Mouse (Mus musculus) forebrain, embryonic 11.5 days (tissue): Measurements from ENCODE around the gene Camk1. TPM values are rescaled to one million over a fixed set of nuclear protein-coding genes. Genes with fewer than 3 reads are reported as not detected.

ENCODE experiments used
- ATAC-seq: fragments of 200-750 bp; cut with Nextera tagmentation; replicated peaks from 2 replicates; pipeline ENCODE4 v1.8.0; 2017; ENCODE audit warnings: moderate TSS enrichment; ENCODE audit not compliant: low FRiP score
- DNase-seq: peaks from one replicate; pipeline ENCODE4 v3.0.0-alpha.2; 2017; ENCODE audit warnings: low spot score
- H3K27ac ChIP-seq: fragments of 300-500 bp; sonication (generic); 2 replicates; pipeline ENCODE4 v1.5.1; 2014; ENCODE audit warnings: low read depth, low read length
- H3K27me3 ChIP-seq: fragments of 300-500 bp; sonication (generic); 2 replicates; pipeline ENCODE4 v1.6.1; 2014; ENCODE audit warnings: mild to moderate bottlenecking, low read length, mixed read lengths; ENCODE audit not compliant: control insufficient read depth, insufficient read depth
- H3K36me3 ChIP-seq: fragments of 300-500 bp; sonication (generic); 2 replicates; pipeline ENCODE4 v1.6.1; 2014; ENCODE audit warnings: mild to moderate bottlenecking, low read length, moderate library complexity, mixed read lengths; ENCODE audit not compliant: control insufficient read depth, insufficient read depth
- H3K4me1 ChIP-seq: fragments of 300-500 bp; sonication (generic); replicated peaks from 2 replicates; pipeline ENCODE4 v1.6.1; 2014; ENCODE audit warnings: low read length, mixed read lengths; ENCODE audit not compliant: control insufficient read depth, insufficient read depth
- H3K4me2 ChIP-seq: fragments of 300-500 bp; sonication (generic); 2 replicates; pipeline ENCODE4 v1.6.1; 2014; ENCODE audit warnings: low read depth, mild to moderate bottlenecking, low read length, moderate library complexity, mixed read lengths; ENCODE audit not compliant: severe bottlenecking
- H3K4me3 ChIP-seq: fragments of 300-500 bp; sonication (generic); 2 replicates; pipeline ENCODE4 v1.5.1; 2014; ENCODE audit warnings: low read depth, low read length
- H3K9ac ChIP-seq: fragments of 300-500 bp; sonication (generic); 2 replicates; pipeline ENCODE4 v1.6.1; 2014; ENCODE audit warnings: low read length
- H3K9me3 ChIP-seq: fragments of 300-500 bp; sonication (generic); 2 replicates; pipeline ENCODE4 v1.6.1; 2016; ENCODE audit warnings: low read length, mixed read lengths; ENCODE audit not compliant: control insufficient read depth
- WGBS: fragments of 180-500 bp; shearing (Covaris S2); extraction: QIAGEN DNeasy Blood & Tissue Kit; methylation state at CpG from one replicate; pipeline ENCODE4 v1.1.7; 2014; 5-methylcytosine and 5-hydroxymethylcytosine counted together
- polyA plus RNA-seq: library from polyadenylated mRNA; unstranded; fragments of >200 nt; fragmentation: Nextera tagmentation; extraction: Ambion mirVana; gene quantifications from 2 replicates; pipeline ENCODE4 v1.2.1, GENCODE M21; 2014

The Camk1 gene
- polyA plus RNA-seq, 1 experiment from 2014 or later, result 47.8 TPM

DNA sequence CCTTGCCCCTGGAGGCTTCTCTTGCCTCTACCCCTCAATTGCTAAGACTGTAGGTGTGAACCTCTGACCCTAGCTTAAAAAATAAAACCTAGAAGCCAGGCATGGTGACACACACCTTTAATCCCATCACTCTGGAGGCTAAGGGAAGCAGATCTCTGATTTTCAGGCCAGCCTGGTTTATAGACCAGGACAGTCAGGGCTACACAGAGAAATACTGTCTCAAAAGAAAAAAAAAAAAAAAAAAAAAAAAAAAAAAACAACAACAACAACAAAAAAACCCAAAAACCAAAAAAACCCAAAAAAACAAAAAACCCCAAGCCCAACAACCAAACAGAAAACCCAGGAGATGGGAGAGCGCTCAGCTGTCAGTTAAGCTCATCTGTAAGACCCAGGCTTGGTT, 23.8 kb upstream of the Camk1 start:
- Histone ChIP-seq H3K9ac (no peak overlapping the region), H3K9me3 (no peaks in the 10 kb centered on the region), H3K27ac (no peak overlapping the region), H3K4me2 (no peak overlapping the region), H3K4me1 (no peaks in the 10 kb centered on the region), H3K4me3 (no peak overlapping the region), H3K36me3 (peaks cover 8% of the 10 kb centered on the region; the same call in 1 of the 2 replicates), H3K27me3 (no peaks in the 10 kb centered on the region)
- no peak for ATAC-seq
- 100% methylated on average over 1 of the region's 1 CpGs for WGBS
- no peak for DNase-seq

DNA sequence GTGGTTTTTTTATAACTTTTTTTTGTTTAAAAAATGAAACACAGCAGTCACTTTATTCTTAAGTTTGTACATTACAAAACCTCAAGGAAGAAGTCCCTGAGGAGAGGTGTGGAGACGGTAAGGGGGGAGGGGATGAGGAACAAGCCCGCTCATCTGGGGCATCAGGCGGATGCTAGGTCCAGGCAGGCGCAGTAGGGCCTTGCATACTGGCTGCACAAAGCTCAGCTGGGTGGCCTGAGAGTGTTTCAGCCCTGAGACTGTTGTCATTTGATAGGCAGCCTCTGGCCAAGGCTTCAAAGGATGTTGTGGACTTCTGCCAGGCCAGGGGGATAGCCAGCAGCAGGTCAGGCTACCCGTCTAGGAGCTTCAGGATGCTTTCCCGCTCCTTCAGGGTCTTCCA, 22.9 kb upstream of the Camk1 start:
- Histone ChIP-seq H3K36me3 (peaks cover 8% of the 10 kb centered on the region; the same call in 1 of the 2 replicates), H3K4me3 (no peak overlapping the region), H3K27ac (no peak overlapping the region), H3K4me2 (no peak overlapping the region), H3K9me3 (no peaks in the 10 kb centered on the region), H3K27me3 (no peaks in the 10 kb centered on the region), H3K4me1 (no peaks in the 10 kb centered on the region), H3K9ac (no peak overlapping the region)
- DNase-seq (no peak), ATAC-seq (no peak)
- WGBS, result 93% methylated on average over 6 of the region's 6 CpGs

DNA sequence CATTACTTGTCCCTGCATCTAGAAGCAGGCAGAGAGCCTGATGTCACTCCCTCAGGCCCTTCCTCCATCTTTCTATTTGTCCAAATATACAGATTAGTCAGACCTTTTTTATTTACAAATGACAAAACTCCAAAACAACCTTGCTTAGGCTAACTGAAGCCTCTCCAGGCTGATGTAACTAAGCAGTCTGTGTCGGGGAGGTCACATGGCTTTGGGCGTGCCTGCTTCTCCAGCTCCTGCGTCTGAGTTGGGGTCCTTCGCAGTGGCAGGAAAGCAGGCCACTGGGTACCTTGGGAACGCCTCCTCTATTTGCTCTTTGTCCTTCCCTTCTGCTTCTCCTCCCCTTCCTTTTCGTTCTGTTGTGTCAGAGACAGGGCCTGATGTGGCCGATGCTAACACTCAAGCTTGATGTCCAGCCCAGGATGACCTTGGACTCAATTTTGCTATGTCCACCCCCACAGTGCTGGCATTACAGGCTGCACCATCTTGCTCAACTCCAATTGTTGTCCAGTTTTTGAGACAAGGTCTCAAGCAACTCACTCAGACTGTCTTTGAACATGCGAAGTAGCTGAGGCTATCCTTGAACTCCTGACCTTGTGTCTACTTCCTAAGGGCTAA, 20.8 kb upstream of the Camk1 start:
- no peaks in the 10 kb centered on the region for H3K27me3 ChIP-seq
- no peaks in the 10 kb centered on the region for H3K9me3 ChIP-seq
- no peak for DNase-seq
- H3K4me3 ChIP-seq, result no peak overlapping the region
- H3K4me2 ChIP-seq, result no peak overlapping the region
- H3K27ac ChIP-seq, result no peak overlapping the region
- ATAC-seq, result no peak
- no peak overlapping the region for H3K9ac ChIP-seq
- peaks cover 5% of the 10 kb centered on the region; the same call in 1 of the 2 replicates for H3K36me3 ChIP-seq
- 71% methylated on average over 8 of the region's 8 CpGs for WGBS
- H3K4me1 ChIP-seq, result no peaks in the 10 kb centered on the region

DNA sequence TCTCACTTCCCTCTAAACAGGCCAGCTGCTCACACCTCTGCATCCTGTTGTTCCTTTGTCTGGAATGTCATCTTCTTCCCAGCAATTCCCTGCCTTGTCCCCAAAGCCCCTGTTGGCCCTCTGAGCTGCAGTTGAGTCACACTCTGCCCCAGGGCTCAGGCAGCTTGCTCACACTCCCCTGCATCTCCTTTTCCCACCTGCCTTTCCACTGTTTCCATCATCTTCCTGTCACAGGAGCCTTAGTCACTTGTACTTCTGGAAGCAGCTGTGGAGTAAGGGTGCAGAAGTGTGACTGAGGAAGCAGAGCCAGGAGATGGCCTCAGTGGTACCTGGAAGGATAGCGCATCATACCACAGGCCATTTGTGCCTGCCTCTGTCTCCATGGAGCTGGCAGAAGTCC, 18.5 kb upstream of the Camk1 start:
- H3K27me3 ChIP-seq, result no peaks in the 10 kb centered on the region
- no peaks in the 10 kb centered on the region for H3K9me3 ChIP-seq
- no peak overlapping the region for H3K27ac ChIP-seq
- no peak overlapping the region for H3K4me2 ChIP-seq
- no peak overlapping the region for H3K4me3 ChIP-seq
- no peak overlapping the region for H3K9ac ChIP-seq
- ATAC-seq (no peak), DNase-seq (no peak)
- no peaks in the 10 kb centered on the region for H3K4me1 ChIP-seq
- 90% methylated on average over 1 of the region's 1 CpGs for WGBS
- H3K36me3 ChIP-seq, result no peaks in the 10 kb centered on the region

DNA sequence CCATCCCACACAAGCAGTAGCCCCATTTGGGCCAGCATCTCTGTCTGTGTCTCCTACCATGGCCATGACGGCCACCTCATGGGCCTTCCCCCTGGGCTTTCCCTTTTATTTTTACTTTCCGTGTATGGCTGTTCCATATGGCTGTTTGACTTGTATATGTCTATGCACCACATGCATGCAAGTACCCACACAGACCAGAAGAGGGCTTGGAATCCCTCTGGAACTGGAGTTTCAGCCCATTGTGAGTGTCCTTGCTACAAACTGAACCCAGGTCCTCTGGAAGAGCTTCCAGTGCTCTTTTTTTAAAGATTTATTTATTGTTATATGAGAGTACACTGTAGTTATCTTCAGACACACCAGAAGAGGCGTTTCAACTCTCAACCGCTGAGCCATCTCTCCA, 17.7 kb upstream of the Camk1 start:
- H3K4me2 ChIP-seq, result no peak overlapping the region
- no peak overlapping the region for H3K4me3 ChIP-seq
- no peak overlapping the region for H3K9ac ChIP-seq
- DNase-seq (no peak), ATAC-seq (no peak)
- 73% methylated on average over 4 of the region's 4 CpGs for WGBS
- H3K9me3 ChIP-seq, result no peaks in the 10 kb centered on the region
- no peaks in the 10 kb centered on the region for H3K4me1 ChIP-seq
- no peaks in the 10 kb centered on the region for H3K36me3 ChIP-seq
- H3K27ac ChIP-seq, result no peak overlapping the region
- no peaks in the 10 kb centered on the region for H3K27me3 ChIP-seq

DNA sequence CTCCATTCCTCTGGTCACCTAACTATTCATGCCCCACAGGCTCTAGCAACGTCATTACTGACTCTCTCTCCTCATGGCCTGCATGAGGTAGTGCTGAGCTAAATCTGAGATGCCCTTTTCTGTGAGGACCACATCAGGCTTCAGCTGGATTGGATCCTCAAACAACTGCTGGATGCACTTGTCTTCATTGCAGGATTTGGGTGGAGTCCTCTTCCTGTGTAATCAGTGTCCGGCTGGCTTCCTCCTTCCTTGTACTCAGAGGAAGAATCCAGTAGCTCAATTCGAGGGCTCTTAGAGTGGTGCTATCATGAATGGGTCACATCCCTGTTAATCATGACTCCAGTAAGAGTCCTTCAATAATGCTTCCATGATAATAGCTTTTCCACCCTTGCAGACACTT, 9.9 kb upstream of the Camk1 start:
- ATAC-seq, result no peak
- WGBS, result 82% methylated on average over 3 of the region's 3 CpGs
- no peaks in the 10 kb centered on the region for H3K9me3 ChIP-seq
- H3K27ac ChIP-seq, result no peak overlapping the region
- H3K36me3 ChIP-seq, result no peaks in the 10 kb centered on the region
- H3K27me3 ChIP-seq, result no peaks in the 10 kb centered on the region
- no peak for DNase-seq
- no peaks in the 10 kb centered on the region for H3K4me1 ChIP-seq
- H3K4me2 ChIP-seq, result no peak overlapping the region
- H3K4me3 ChIP-seq, result no peak overlapping the region
- H3K9ac ChIP-seq, result no peak overlapping the region

DNA sequence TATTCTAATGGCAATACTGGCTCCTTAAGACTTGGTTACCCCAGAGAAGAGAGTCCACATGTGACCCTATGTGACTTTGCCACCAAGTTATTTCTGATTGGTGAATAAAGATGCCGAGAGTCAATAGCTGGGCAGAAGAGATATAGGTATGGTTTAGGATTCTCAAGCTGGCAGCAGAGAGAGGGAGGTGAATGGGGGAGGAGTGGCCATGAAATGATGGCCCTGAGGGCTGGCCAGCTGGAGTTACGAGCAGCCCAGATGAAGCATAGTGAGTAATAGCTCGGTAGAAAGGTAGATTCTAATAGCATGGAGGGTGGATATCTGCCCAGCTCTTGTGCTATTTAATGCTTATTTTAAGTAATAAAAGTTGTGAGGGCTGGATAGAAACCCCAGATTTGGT, 9.0 kb upstream of the Camk1 start:
- Histone ChIP-seq H3K9me3 (no peaks in the 10 kb centered on the region), H3K27ac (no peak overlapping the region), H3K4me1 (no peaks in the 10 kb centered on the region), H3K4me2 (no peak overlapping the region), H3K36me3 (no peaks in the 10 kb centered on the region), H3K27me3 (no peaks in the 10 kb centered on the region), H3K4me3 (no peak overlapping the region), H3K9ac (no peak overlapping the region)
- DNase-seq (no peak), ATAC-seq (no peak)
- 73% methylated on average over 3 of the region's 3 CpGs for WGBS

DNA sequence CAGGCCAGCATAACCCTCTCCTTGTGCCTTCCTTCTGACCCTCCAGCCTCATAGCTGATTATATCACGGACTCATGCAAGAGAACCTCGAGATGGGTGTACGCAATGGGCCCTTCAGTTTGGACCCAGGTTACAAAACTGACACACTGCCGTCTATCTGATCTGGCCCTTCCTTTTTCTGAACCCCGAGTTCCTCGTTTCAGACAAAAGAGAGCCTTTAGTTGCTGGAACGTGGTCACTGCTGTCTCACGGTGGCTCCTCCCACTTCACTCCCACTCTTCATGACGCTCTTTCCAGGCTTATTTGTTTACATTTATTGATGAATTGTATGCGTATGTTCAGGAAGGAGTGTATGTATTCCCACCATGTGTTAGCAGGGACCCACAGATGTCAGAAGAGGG, 7.9 kb upstream of the Camk1 start:
- Histone ChIP-seq H3K4me2 (no peak overlapping the region), H3K27me3 (no peaks in the 10 kb centered on the region), H3K27ac (no peak overlapping the region), H3K9ac (no peak overlapping the region), H3K36me3 (no peaks in the 10 kb centered on the region), H3K9me3 (no peaks in the 10 kb centered on the region), H3K4me1 (no peaks in the 10 kb centered on the region), H3K4me3 (no peak overlapping the region)
- 65% methylated on average over 10 of the region's 10 CpGs for WGBS
- DNase-seq, result no peak
- ATAC-seq, result no peak

DNA sequence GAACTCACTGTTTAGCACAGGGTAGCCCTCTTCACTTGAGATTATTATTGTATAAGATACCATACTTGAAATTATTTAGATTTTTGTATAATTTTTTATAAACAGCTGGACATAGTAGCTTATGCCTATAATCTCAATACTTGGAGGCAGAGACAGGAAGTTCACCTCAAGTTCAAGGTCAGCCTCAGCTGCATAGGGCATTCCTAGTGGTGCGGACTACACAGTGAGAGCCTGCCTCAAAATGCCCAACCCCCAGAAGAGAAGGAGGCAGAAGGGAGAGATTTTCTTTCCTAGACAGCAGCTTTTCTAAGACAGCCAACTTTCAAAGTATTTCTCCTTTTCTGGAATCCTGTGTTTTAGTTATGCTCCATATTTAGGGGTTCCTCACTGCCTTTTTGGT, 7.4 kb upstream of the Camk1 start:
- 90% methylated on average over 1 of the region's 1 CpGs for WGBS
- H3K4me2 ChIP-seq, result no peak overlapping the region
- H3K27ac ChIP-seq, result no peak overlapping the region
- no peaks in the 10 kb centered on the region for H3K4me1 ChIP-seq
- no peaks in the 10 kb centered on the region for H3K36me3 ChIP-seq
- H3K27me3 ChIP-seq, result no peaks in the 10 kb centered on the region
- H3K9ac ChIP-seq, result no peak overlapping the region
- H3K9me3 ChIP-seq, result no peaks in the 10 kb centered on the region
- no peak for ATAC-seq
- H3K4me3 ChIP-seq, result no peak overlapping the region
- no peak for DNase-seq
